Mouse (Mus musculus): ENCODE measurements around the gene Trank1.

- TF ChIP-seq POLR2A (IDR thresholded peaks at IDR 0.05; ENCODE audit: borderline replicate concordance, extremely low read depth, low read depth, low read length): no peak
- TF ChIP-seq CTCF (IDR thresholded peaks at IDR 0.05; ENCODE audit: insufficient read depth, low read length): no peak
These were observed 20.9 kb upstream of the Trank1 start for GRCm38 (mm10) chr9:111290539-111291100.

Measured in lung, adult 2 months (tissue).